Mouse (Mus musculus): ENCODE measurements around the gene Smim11. TPM values are rescaled to one million over a fixed set of nuclear protein-coding genes. Genes with fewer than 3 reads are reported as not detected.

Smim11 gene
- polyA plus RNA-seq, 1 experiment from 2014 or later, result 42.4 TPM

DNA sequence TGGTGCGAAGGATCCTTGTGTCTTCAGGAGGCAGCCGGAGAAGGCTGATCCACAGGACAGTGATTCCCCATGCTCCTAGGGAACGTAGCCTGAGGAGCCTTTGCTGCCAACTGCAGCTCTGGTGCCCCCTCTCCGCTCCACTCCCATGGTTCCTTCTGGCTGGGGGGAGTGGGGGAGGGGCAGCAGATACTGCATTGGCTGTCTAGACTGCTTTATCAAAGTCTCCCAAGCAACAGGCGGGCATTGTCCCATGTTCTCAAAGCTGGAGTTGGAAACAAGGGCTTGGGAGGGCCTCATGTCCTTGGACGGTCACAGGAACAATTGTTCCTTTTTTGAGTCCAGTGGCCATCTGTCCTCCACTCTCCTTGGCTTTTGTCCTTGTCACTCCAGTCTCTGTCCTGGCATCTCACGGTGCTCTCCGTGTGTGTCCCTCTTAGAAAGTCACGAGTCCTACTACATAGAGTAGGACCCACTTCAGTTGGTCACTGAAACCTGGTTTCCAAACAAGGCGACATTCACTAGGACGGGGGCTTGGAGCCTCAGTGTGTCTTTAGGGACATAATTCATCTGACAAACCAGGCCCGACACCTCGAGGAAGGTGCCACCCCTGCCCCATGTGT lies 45.3 kb downstream of the Smim11 start:
- H3K9ac ChIP-seq, result no peak overlapping the region
- no peak overlapping the region for H3K27ac ChIP-seq (replicated peaks)
- ATAC-seq (ENCODE audit: insufficient read depth), result no peak
- no peak overlapping the region for H3K4me2 ChIP-seq
- 65% methylated on average over 13 of the region's 13 CpGs for WGBS (ENCODE audit: insufficient replicate concordance)
- no peak overlapping the region for H3K4me3 ChIP-seq (replicated peaks)
- H3K4me1 ChIP-seq (replicated peaks), result peaks cover 12% of the 10 kb centered on the region
- no peaks in the 10 kb centered on the region for H3K36me3 ChIP-seq (replicated peaks)
- no peaks in the 10 kb centered on the region for H3K9me3 ChIP-seq (replicated peaks)
- H3K27me3 ChIP-seq, result no peaks in the 10 kb centered on the region

DNA sequence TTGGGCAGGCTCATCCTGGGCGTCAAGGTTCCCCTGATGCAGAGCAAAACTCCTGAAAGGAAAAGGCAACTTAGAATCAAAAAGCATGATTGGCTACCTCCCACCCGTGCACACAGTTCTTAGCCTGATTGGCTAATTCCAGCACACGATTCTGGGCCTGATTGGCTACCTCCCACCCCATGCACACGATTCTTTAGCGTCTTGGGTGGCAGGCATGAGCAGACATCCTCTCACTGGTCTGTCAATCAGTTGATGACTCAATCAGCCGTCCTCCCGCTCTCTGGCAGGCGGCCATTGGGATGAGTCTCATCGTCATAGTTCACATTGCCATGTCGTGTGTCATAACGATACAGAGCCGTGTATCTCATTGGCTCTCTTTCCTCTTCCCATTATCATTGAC lies 47.9 kb downstream of the Smim11 start:
- WGBS (ENCODE audit: insufficient replicate concordance), result 71% methylated on average over 12 of the region's 12 CpGs
- ATAC-seq (ENCODE audit: insufficient read depth), result no peak
- peaks cover 9% of the 10 kb centered on the region for H3K4me1 ChIP-seq (replicated peaks)

DNA sequence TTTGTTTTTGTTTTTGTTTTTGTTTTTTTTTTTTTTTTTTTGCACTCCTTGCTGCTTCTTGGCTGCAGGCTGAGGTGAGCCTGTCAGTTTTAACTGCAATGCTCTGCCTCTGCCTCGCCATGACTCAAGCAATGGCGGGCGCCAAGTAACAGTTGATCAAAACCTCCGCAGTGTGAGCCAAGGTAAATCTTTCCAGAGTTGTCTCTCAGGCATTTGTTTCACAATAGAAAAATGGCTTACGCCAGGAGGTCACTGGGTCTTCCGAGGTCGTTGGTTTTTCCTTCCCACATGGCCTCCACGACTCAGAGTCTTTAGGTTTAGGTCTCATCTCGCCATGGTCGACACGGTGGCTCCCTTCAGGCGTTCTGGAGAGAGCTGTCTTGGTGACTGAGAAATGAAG lies 52.2 kb downstream of the Smim11 start:
- Histone ChIP-seq H3K4me3 (replicated peaks) (no peak overlapping the region), H3K9ac (no peak overlapping the region), H3K27ac (replicated peaks) (no peak overlapping the region), H3K4me2 (no peak overlapping the region), H3K4me1 (replicated peaks) (no peaks in the 10 kb centered on the region), H3K36me3 (replicated peaks) (no peaks in the 10 kb centered on the region), H3K27me3 (peaks cover 9% of the 10 kb centered on the region; the same call in 1 of the 2 replicates), H3K9me3 (replicated peaks) (no peaks in the 10 kb centered on the region)
- 74% methylated on average over 12 of the region's 12 CpGs for WGBS (ENCODE audit: insufficient replicate concordance)
- no peak for ATAC-seq (ENCODE audit: insufficient read depth)

More for the DNA sequence above, 47.9 kb downstream of the Smim11 start:
- Histone ChIP-seq H3K4me2 (no peak overlapping the region), H3K27me3 (no peaks in the 10 kb centered on the region), H3K9ac (no peak overlapping the region), H3K27ac (replicated peaks) (no peak overlapping the region), H3K9me3 (replicated peaks) (no peaks in the 10 kb centered on the region), H3K4me3 (replicated peaks) (no peak overlapping the region), H3K36me3 (replicated peaks) (no peaks in the 10 kb centered on the region)

DNA sequence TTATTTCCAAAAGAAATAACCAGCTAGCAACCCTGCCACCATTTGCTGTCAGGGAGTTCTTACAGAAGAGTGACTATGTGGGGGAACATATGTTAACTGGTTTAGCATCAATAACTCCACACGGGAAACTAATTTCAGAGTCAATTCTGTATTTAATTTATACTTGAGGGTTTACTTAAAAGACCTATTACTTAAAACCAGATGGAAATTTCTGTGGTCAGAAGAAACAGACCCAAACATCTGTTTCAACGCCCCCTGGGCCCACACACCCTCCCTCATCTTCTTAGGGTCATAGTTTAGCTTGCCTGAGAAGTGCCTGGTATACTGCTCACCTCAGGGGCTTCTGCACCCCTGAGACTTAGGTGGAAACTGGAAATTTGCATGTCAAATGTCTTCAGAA lies 52.8 kb downstream of the Smim11 start:
- no peaks in the 10 kb centered on the region for H3K4me1 ChIP-seq (replicated peaks)
- WGBS (ENCODE audit: insufficient replicate concordance), result 49% methylated on average over 2 of the region's 2 CpGs

DNA sequence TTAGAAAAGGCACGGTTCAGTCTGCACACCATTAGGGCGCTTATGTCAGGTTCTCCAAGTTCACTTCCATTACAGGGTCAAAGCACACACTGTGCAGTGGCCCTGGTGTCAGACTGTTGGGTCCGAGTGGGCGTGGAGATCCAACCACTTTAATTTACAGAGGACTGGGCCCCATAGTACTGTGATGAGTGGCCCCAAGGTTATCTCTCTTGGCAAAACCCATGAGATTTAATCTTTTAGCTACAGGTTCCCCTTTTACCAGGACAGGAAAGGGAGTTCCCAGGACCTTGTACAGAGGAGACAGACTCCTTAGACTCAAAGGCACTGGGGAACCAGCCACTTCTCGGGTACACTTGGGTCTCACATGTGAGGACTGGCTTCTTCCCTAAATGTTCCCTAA lies 54.3 kb downstream of the Smim11 start:
- WGBS (ENCODE audit: insufficient replicate concordance), result 36% methylated on average over 5 of the region's 5 CpGs

More for the DNA sequence above, 52.8 kb downstream of the Smim11 start:
- no peak overlapping the region for H3K4me3 ChIP-seq (replicated peaks)
- H3K9ac ChIP-seq, result no peak overlapping the region
- no peak for ATAC-seq (ENCODE audit: insufficient read depth)
- no peaks in the 10 kb centered on the region for H3K9me3 ChIP-seq (replicated peaks)
- H3K27ac ChIP-seq (replicated peaks), result no peak overlapping the region
- peaks cover 12% of the 10 kb centered on the region; the same call in 1 of the 2 replicates for H3K27me3 ChIP-seq
- H3K36me3 ChIP-seq (replicated peaks), result no peaks in the 10 kb centered on the region
- H3K4me2 ChIP-seq, result no peak overlapping the region

DNA sequence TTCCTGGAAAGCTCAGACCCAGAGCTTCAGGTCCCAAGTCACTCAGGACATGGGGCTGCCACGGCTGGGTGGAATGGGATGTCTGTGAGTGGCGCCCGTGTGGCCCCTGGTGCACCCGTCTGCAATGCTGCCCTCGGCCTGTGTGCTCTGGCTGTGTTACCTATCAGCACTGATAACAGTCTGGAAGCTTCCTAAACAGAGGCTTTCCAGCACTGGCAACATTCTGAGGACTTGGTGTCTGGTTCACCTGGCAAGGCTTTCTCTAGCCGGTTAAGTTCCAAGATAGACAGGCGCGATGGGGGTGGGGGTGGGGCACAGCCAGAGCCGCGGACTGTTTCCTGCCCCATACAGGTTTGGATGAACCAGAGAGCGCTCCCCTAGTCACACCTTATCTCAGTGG lies 54.9 kb downstream of the Smim11 start:
- peaks cover 23% of the 10 kb centered on the region; the same call in 1 of the 2 replicates for H3K27me3 ChIP-seq
- H3K4me1 ChIP-seq (replicated peaks), result no peaks in the 10 kb centered on the region
- no peak overlapping the region for H3K27ac ChIP-seq (replicated peaks)
- WGBS (ENCODE audit: insufficient replicate concordance), result 55% methylated on average over 11 of the region's 11 CpGs
- no peak for ATAC-seq (ENCODE audit: insufficient read depth)
- H3K4me3 ChIP-seq (replicated peaks), result no peak overlapping the region
- no peak overlapping the region for H3K4me2 ChIP-seq
- no peaks in the 10 kb centered on the region for H3K36me3 ChIP-seq (replicated peaks)
- no peaks in the 10 kb centered on the region for H3K9me3 ChIP-seq (replicated peaks)
- H3K9ac ChIP-seq, result no peak overlapping the region

More for the DNA sequence above, 54.3 kb downstream of the Smim11 start:
- H3K4me2 ChIP-seq, result no peak overlapping the region
- peaks cover 17% of the 10 kb centered on the region; the same call in 1 of the 2 replicates for H3K27me3 ChIP-seq
- no peaks in the 10 kb centered on the region for H3K36me3 ChIP-seq (replicated peaks)
- H3K27ac ChIP-seq (replicated peaks), result no peak overlapping the region
- H3K4me1 ChIP-seq (replicated peaks), result no peaks in the 10 kb centered on the region
- no peak for ATAC-seq (ENCODE audit: insufficient read depth)
- no peaks in the 10 kb centered on the region for H3K9me3 ChIP-seq (replicated peaks)
- H3K4me3 ChIP-seq (replicated peaks), result no peak overlapping the region
- H3K9ac ChIP-seq, result no peak overlapping the region

DNA sequence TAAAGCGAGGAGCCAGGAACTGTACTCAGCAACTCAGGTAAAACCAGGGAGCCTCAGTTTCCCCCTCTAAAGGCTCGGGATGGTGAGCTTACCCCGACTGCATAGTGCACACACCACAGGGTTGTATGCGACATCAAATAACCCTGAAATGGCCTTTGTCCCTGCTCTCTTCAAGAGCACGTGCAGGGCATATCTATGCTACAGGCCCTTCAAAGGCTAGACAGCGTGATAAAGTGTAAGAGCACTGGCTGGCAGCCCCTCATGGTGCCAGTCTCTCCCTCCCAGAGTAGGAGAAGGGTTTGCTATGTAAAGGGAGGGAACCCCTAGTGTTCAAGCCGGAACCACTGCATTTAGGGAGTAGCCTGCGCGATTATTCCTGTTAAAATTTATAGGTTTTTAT lies 55.9 kb downstream of the Smim11 start:
- no peak for ATAC-seq (ENCODE audit: insufficient read depth)
- WGBS (ENCODE audit: insufficient replicate concordance), result 67% methylated on average over 9 of the region's 9 CpGs
- Histone ChIP-seq H3K4me3 (replicated peaks) (no peak overlapping the region), H3K36me3 (replicated peaks) (no peaks in the 10 kb centered on the region), H3K9ac (no peak overlapping the region), H3K9me3 (replicated peaks) (no peaks in the 10 kb centered on the region), H3K27me3 (peaks cover 30% of the 10 kb centered on the region; the same call in 1 of the 2 replicates), H3K4me2 (no peak overlapping the region), H3K4me1 (replicated peaks) (no peaks in the 10 kb centered on the region), H3K27ac (replicated peaks) (no peak overlapping the region)

DNA sequence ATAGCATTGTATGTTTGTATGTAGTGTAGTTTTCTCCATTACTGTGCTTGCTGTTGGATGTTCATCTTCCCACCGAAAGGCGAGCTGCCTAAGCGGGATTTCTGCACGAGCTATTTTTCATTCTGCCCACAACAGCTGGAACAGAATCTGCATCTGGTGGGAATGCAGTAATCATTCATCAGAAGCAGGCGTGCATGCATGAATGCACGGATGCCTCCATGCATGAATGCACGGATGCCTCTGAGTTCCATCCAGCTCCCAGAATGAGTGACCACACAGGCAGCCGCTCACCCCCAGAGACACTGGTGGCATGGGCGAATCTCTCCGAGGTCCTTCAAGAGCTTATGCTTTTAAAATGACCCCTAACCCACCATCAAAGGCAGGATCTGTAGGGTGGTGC lies 56.5 kb downstream of the Smim11 start:
- Histone ChIP-seq H3K4me2 (no peak overlapping the region), H3K9me3 (replicated peaks) (no peaks in the 10 kb centered on the region), H3K9ac (no peak overlapping the region), H3K27ac (replicated peaks) (no peak overlapping the region), H3K36me3 (replicated peaks) (no peaks in the 10 kb centered on the region), H3K27me3 (peaks cover 35% of the 10 kb centered on the region; the same call in 1 of the 2 replicates), H3K4me1 (replicated peaks) (no peaks in the 10 kb centered on the region), H3K4me3 (replicated peaks) (no peak overlapping the region)
- ATAC-seq (ENCODE audit: insufficient read depth), result no peak
- 72% methylated on average over 10 of the region's 10 CpGs for WGBS (ENCODE audit: insufficient replicate concordance)

DNA sequence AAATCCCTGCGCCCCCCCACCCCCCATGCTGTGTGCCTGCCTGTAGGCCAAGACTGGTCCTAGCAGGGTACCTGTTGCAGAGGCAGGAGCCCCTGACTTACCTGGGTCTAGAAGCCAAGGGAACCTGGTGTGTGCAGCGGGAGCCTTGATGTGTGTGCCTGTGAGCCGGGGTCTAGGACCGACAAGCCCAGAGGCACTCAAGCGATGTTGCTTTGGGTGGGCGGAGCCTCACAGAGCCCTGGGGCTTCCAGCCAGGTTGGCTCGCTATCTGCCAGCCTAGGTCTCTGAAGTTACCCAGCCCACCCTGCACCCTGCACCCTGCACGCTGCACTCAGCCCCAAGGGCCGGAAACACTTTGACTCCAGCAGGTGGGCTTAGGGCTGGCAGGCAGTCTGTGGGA lies 57.6 kb downstream of the Smim11 start:
- ATAC-seq (ENCODE audit: insufficient read depth), result no peak
- Histone ChIP-seq H3K9ac (no peak overlapping the region), H3K4me2 (no peak overlapping the region), H3K9me3 (replicated peaks) (no peaks in the 10 kb centered on the region), H3K4me3 (replicated peaks) (no peak overlapping the region), H3K4me1 (replicated peaks) (no peaks in the 10 kb centered on the region), H3K27me3 (peaks cover 36% of the 10 kb centered on the region; the same call in 1 of the 2 replicates), H3K27ac (replicated peaks) (no peak overlapping the region), H3K36me3 (replicated peaks) (no peaks in the 10 kb centered on the region)
- WGBS (ENCODE audit: insufficient replicate concordance), result 33% methylated on average over 9 of the region's 9 CpGs

DNA sequence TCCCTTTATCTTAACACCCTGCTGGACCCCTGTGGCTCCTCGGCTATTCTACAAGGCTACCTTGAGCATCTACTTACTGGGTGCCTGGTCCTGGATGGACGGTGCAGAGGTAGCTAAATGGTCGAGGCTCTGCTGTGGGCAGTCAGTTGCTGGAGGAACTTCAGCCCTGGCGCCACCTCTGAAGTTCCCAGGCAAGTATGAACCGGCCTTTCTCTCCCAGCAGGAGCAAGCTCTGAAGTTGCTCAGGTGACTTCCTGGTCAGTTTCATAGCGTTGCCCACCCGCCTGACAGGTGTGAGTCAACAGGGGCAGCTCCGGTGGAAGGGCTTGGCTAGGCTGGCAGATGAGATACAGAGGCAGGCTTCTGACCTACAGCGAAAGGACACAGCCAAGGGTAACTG lies 58.1 kb downstream of the Smim11 start, which contains the start of gene Kcne1:
Kcne1 (minus strand) TSS at position 240 of the 400 bp plus-strand sequence.
- H3K4me2 ChIP-seq, result no peak within 1 kb of the TSS
- ATAC-seq (ENCODE audit: insufficient read depth), result no peak
- no peak within 1 kb of the TSS for H3K9ac ChIP-seq
- H3K4me3 ChIP-seq (replicated peaks), result no peak within 1 kb of the TSS
- no peak within 1 kb of the TSS for H3K27ac ChIP-seq (replicated peaks)
- WGBS (ENCODE audit: insufficient replicate concordance), result 44% methylated on average over 9 of the region's 9 CpGs
- H3K36me3 ChIP-seq (replicated peaks), result no peaks in the 10 kb centered on the region
- peaks cover 36% of the 10 kb centered on the region; the same call in 1 of the 2 replicates for H3K27me3 ChIP-seq
- no peaks in the 10 kb centered on the region for H3K4me1 ChIP-seq (replicated peaks)
- H3K9me3 ChIP-seq (replicated peaks), result no peaks in the 10 kb centered on the region

DNA sequence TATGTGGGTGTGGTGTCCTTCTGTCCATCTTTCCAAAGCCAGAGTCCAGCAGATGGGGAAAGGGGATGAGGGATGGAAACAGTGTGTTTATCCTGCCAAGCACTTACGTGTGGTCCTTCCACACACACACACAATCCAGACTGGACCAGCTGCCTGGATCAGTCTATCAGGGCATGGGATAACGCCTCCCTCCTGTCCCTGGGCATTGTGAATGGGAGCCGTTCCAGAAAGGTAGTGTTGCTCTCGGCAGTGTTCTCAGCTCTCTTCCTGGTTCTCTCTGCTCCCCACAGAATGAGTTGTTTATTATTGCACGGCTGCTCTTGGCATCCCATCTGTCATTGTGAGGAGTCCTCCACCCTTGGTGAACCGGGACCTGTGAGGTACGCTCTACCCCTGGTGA lies 59.6 kb downstream of the Smim11 start:
- 65% methylated on average over 7 of the region's 7 CpGs for WGBS (ENCODE audit: insufficient replicate concordance)
- H3K4me3 ChIP-seq (replicated peaks), result no peak overlapping the region
- no peak overlapping the region for H3K4me2 ChIP-seq
- H3K27me3 ChIP-seq, result peaks cover 36% of the 10 kb centered on the region; the same call in 1 of the 2 replicates
- no peaks in the 10 kb centered on the region for H3K4me1 ChIP-seq (replicated peaks)
- no peak overlapping the region for H3K9ac ChIP-seq
- ATAC-seq (ENCODE audit: insufficient read depth), result no peak
- H3K36me3 ChIP-seq (replicated peaks), result no peaks in the 10 kb centered on the region
- H3K9me3 ChIP-seq (replicated peaks), result no peaks in the 10 kb centered on the region
- no peak overlapping the region for H3K27ac ChIP-seq (replicated peaks)
